Mouse (Mus musculus) brain, embryonic 14.5 days (tissue): ENCODE measurements at regions not wholly inside any gene's neighbourhood (a gene's known extent, or its start where the extent isn't known, plus 50 kb on each side); places are given as distances from the start of the nearest gene placed in this dataset.

Experiments used
- CTCF ChIP-seq: fragments of 200-500 bp; IDR thresholded peaks from 2 replicates; pipeline ENCODE4 v1.5.1; 2012; ENCODE audit warnings: inconsistent platforms, mild to moderate bottlenecking, moderate library complexity, borderline replicate concordance; ENCODE audit not compliant: insufficient read depth, insufficient read length; ENCODE audit errors: extremely low read depth
- POLR2A ChIP-seq: fragments of 200-500 bp; IDR thresholded peaks from 2 replicates; pipeline ENCODE4 v1.6.1; 2012; ENCODE audit warnings: mild to moderate bottlenecking, inconsistent platforms, borderline replicate concordance; ENCODE audit not compliant: poor library complexity, insufficient read depth, insufficient read length, severe bottlenecking; ENCODE audit errors: extremely low read depth

DNA sequence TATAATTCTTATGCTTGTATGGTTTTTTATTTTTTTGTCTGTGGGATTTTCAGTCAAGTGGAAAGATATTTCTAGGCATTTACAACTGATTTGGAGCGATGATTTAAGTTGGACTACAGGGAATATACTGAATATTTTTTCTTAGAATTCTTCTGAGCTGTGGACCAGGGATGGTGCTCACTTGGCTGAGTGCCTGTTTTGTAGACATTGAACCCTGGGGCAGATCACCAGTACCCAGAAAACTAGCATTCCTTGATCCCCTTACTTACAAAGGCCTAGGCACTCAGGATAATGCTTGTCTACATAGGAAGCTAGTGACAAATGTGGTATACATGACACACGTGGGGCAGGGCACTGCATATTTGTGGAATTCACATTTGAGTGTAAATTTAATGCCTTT, 624.6 kb downstream of the Inhba start:
- TF ChIP-seq POLR2A (no peak), CTCF (no peak)
